Mouse (Mus musculus): ENCODE measurements around the gene Zbtb9. TPM values are rescaled to one million over a fixed set of nuclear protein-coding genes. Genes with fewer than 3 reads are reported as not detected.
A peak's percentile ranks its signal among the peaks of the same experiment; 100 is the strongest.

Gene Zbtb9
- polyA plus RNA-seq, 1 experiment from 2014 or later: 10.1 TPM

GRCm38 (mm10) chr17:27025326-27025902 is 52.4 kb downstream of the Zbtb9 start:
- no peak overlapping the region for H3K27ac ChIP-seq (replicated peaks; ENCODE audit: low read depth, low read length)
- H3K4me2 ChIP-seq (ENCODE audit: low read depth, low read length): no peak overlapping the region
- no peak for DNase-seq (ENCODE audit: low spot score)
- no peak overlapping the region for H3K4me3 ChIP-seq (ENCODE audit: low read depth, low read length)
- H3K36me3 ChIP-seq (replicated peaks; ENCODE audit: control insufficient read depth, insufficient read depth, low read depth, low read length): peaks cover 5% of the 10 kb centered on the region; the same call in 1 of the 2 replicates
- no peak for ATAC-seq (replicated peaks; ENCODE audit: insufficient number of reproducible peaks, low FRiP score, low TSS enrichment, low read depth)
- 96% methylated on average over 17 of the region's 17 CpGs for WGBS
- H3K9ac ChIP-seq (replicated peaks; ENCODE audit: low read length): no peak overlapping the region
- H3K9me3 ChIP-seq (replicated peaks; ENCODE audit: control insufficient read depth, low read length): no peaks in the 10 kb centered on the region
- no peaks in the 10 kb centered on the region for H3K27me3 ChIP-seq (ENCODE audit: control insufficient read depth, insufficient read depth, low read length)
- H3K4me1 ChIP-seq (ENCODE audit: control insufficient read depth, insufficient read depth, low read length): no peaks in the 10 kb centered on the region

- no peaks in the 10 kb centered on the region for H3K27me3 ChIP-seq (ENCODE audit: control insufficient read depth, insufficient read depth, low read length)
- H3K4me1 ChIP-seq (ENCODE audit: control insufficient read depth, insufficient read depth, low read length): no peaks in the 10 kb centered on the region
- WGBS: 96% methylated on average over 3 of the region's 3 CpGs
- peaks cover 5% of the 10 kb centered on the region; the same call in 1 of the 2 replicates for H3K36me3 ChIP-seq (replicated peaks; ENCODE audit: control insufficient read depth, insufficient read depth, low read depth, low read length)
- no peak overlapping the region for H3K27ac ChIP-seq (replicated peaks; ENCODE audit: low read depth, low read length)
- H3K4me2 ChIP-seq (ENCODE audit: low read depth, low read length): no peak overlapping the region
- H3K4me3 ChIP-seq (ENCODE audit: low read depth, low read length): no peak overlapping the region
- H3K9me3 ChIP-seq (replicated peaks; ENCODE audit: control insufficient read depth, low read length): no peaks in the 10 kb centered on the region
- DNase-seq (ENCODE audit: low spot score) (no peak), ATAC-seq (replicated peaks; ENCODE audit: insufficient number of reproducible peaks, low FRiP score, low TSS enrichment, low read depth) (no peak)
- H3K9ac ChIP-seq (replicated peaks; ENCODE audit: low read length): no peak overlapping the region
These were observed 53.0 kb downstream of the Zbtb9 start for GRCm38 (mm10) chr17:27025951-27026350.

- H3K4me3 ChIP-seq (ENCODE audit: low read depth, low read length): peak overlapping the region; percentile 68
These were observed 54.7 kb downstream of the Zbtb9 start for GRCm38 (mm10) chr17:27027460-27028283.

GRCm38 (mm10) chr17:27028284-27028795 is 55.4 kb downstream of the Zbtb9 start:
- no peaks in the 10 kb centered on the region for H3K9me3 ChIP-seq (replicated peaks; ENCODE audit: control insufficient read depth, low read length)
- ATAC-seq (replicated peaks; ENCODE audit: insufficient number of reproducible peaks, low FRiP score, low TSS enrichment, low read depth): peak; percentile 63
- peak overlapping the region; percentile 41; the same call in 1 of the 2 replicates for H3K27ac ChIP-seq (replicated peaks; ENCODE audit: low read depth, low read length)
- H3K27me3 ChIP-seq (ENCODE audit: control insufficient read depth, insufficient read depth, low read length): no peaks in the 10 kb centered on the region
- no peaks in the 10 kb centered on the region; the same call in 1 of the 2 replicates for H3K36me3 ChIP-seq (replicated peaks; ENCODE audit: control insufficient read depth, insufficient read depth, low read depth, low read length)
- under 1% methylated on average over 19 of the region's 19 CpGs for WGBS
- H3K4me2 ChIP-seq (ENCODE audit: low read depth, low read length): peak overlapping the region; percentile 83
- H3K9ac ChIP-seq (replicated peaks; ENCODE audit: low read length): peak overlapping the region; percentile 97
- DNase-seq (ENCODE audit: low spot score): peak; percentile 92
- peak overlapping the region; percentile 68 for H3K4me3 ChIP-seq (ENCODE audit: low read depth, low read length)
- H3K4me1 ChIP-seq (ENCODE audit: control insufficient read depth, insufficient read depth, low read length): no peaks in the 10 kb centered on the region

More at GRCm38 (mm10) chr17:27027460-27028283, 54.7 kb downstream of the Zbtb9 start:
- no peak for ATAC-seq (replicated peaks; ENCODE audit: insufficient number of reproducible peaks, low FRiP score, low TSS enrichment, low read depth)
- Histone ChIP-seq H3K4me1 (ENCODE audit: control insufficient read depth, insufficient read depth, low read length) (no peaks in the 10 kb centered on the region), H3K9me3 (replicated peaks; ENCODE audit: control insufficient read depth, low read length) (no peaks in the 10 kb centered on the region), H3K36me3 (replicated peaks; ENCODE audit: control insufficient read depth, insufficient read depth, low read depth, low read length) (no peaks in the 10 kb centered on the region; the same call in 1 of the 2 replicates), H3K27ac (replicated peaks; ENCODE audit: low read depth, low read length) (peak overlapping the region; percentile 41; the same call in 1 of the 2 replicates), H3K27me3 (ENCODE audit: control insufficient read depth, insufficient read depth, low read length) (no peaks in the 10 kb centered on the region), H3K4me2 (ENCODE audit: low read depth, low read length) (peak overlapping the region; percentile 83), H3K9ac (replicated peaks; ENCODE audit: low read length) (peak overlapping the region; percentile 97)
- no peak for DNase-seq (ENCODE audit: low spot score)
- 41% methylated on average over 12 of the region's 12 CpGs for WGBS

GRCm38 (mm10) chr17:27028909-27029308 is 55.9 kb downstream of the Zbtb9 start, which contains the start of gene Bak1:
Gene Bak1 (minus strand): TSS chr17:27029009.
- ATAC-seq (replicated peaks; ENCODE audit: insufficient number of reproducible peaks, low FRiP score, low TSS enrichment, low read depth): no peak
- no peak for DNase-seq (ENCODE audit: low spot score)
- 60% methylated on average over 3 of the region's 4 CpGs for WGBS
- peak within 1 kb of the TSS; percentile 41; the same call in 1 of the 2 replicates for H3K27ac ChIP-seq (replicated peaks; ENCODE audit: low read depth, low read length)
- H3K4me2 ChIP-seq (ENCODE audit: low read depth, low read length): peak within 1 kb of the TSS; percentile 83
- peak within 1 kb of the TSS; percentile 97 for H3K9ac ChIP-seq (replicated peaks; ENCODE audit: low read length)
- H3K36me3 ChIP-seq (replicated peaks; ENCODE audit: control insufficient read depth, insufficient read depth, low read depth, low read length): no peaks in the 10 kb centered on the region
- H3K4me3 ChIP-seq (ENCODE audit: low read depth, low read length): peak within 1 kb of the TSS; percentile 68
- no peaks in the 10 kb centered on the region for H3K9me3 ChIP-seq (replicated peaks; ENCODE audit: control insufficient read depth, low read length)
- H3K4me1 ChIP-seq (ENCODE audit: control insufficient read depth, insufficient read depth, low read length): no peaks in the 10 kb centered on the region
- no peaks in the 10 kb centered on the region for H3K27me3 ChIP-seq (ENCODE audit: control insufficient read depth, insufficient read depth, low read length)

GRCm38 (mm10) chr17:27029431-27029830 is 56.5 kb downstream of the Zbtb9 start:
- ATAC-seq (replicated peaks; ENCODE audit: insufficient number of reproducible peaks, low FRiP score, low TSS enrichment, low read depth): no peak
- Histone ChIP-seq H3K4me2 (ENCODE audit: low read depth, low read length) (no peak overlapping the region), H3K4me1 (ENCODE audit: control insufficient read depth, insufficient read depth, low read length) (no peaks in the 10 kb centered on the region), H3K9ac (replicated peaks; ENCODE audit: low read length) (no peak overlapping the region), H3K36me3 (replicated peaks; ENCODE audit: control insufficient read depth, insufficient read depth, low read depth, low read length) (no peaks in the 10 kb centered on the region), H3K27me3 (ENCODE audit: control insufficient read depth, insufficient read depth, low read length) (no peaks in the 10 kb centered on the region), H3K4me3 (ENCODE audit: low read depth, low read length) (no peak overlapping the region), H3K9me3 (replicated peaks; ENCODE audit: control insufficient read depth, low read length) (no peaks in the 10 kb centered on the region), H3K27ac (replicated peaks; ENCODE audit: low read depth, low read length) (no peak overlapping the region)
- WGBS: 90% methylated on average over 14 of the region's 14 CpGs
- no peak for DNase-seq (ENCODE audit: low spot score)

GRCm38 (mm10) chr17:27030896-27031295 is 57.9 kb downstream of the Zbtb9 start:
- Histone ChIP-seq H3K4me2 (ENCODE audit: low read depth, low read length) (no peak overlapping the region), H3K9ac (replicated peaks; ENCODE audit: low read length) (no peak overlapping the region), H3K36me3 (replicated peaks; ENCODE audit: control insufficient read depth, insufficient read depth, low read depth, low read length) (no peaks in the 10 kb centered on the region), H3K4me1 (ENCODE audit: control insufficient read depth, insufficient read depth, low read length) (no peaks in the 10 kb centered on the region), H3K9me3 (replicated peaks; ENCODE audit: control insufficient read depth, low read length) (no peaks in the 10 kb centered on the region), H3K27ac (replicated peaks; ENCODE audit: low read depth, low read length) (no peak overlapping the region), H3K4me3 (ENCODE audit: low read depth, low read length) (no peak overlapping the region), H3K27me3 (ENCODE audit: control insufficient read depth, insufficient read depth, low read length) (no peaks in the 10 kb centered on the region)
- ATAC-seq (replicated peaks; ENCODE audit: insufficient number of reproducible peaks, low FRiP score, low TSS enrichment, low read depth): no peak
- no peak for DNase-seq (ENCODE audit: low spot score)
- 92% methylated on average over 4 of the region's 4 CpGs for WGBS

Measured in embryonic facial prominence, embryonic 11.5 days (tissue).